Mouse (Mus musculus) erythroblast, embryonic 14.5 days (primary cell): ENCODE results near the gene Frmd4b.

Source experiments
- GATA1 ChIP-seq: IDR thresholded peaks from 2 replicates; pipeline ENCODE4 v1.6.1; 2012; ENCODE audit warnings: low read length, inconsistent platforms, mixed read lengths
- TAL1 ChIP-seq: IDR thresholded peaks from 3 replicates; pipeline ENCODE4 v1.6.1; 2012; ENCODE audit warnings: low read length, inconsistent platforms, mixed read lengths

- TF ChIP-seq GATA1 (no peak), TAL1 (no peak)
These were observed 40.0 kb downstream of the Frmd4b start for GRCm38 (mm10) chr6:97577349-97577748.
